Mouse (Mus musculus): ENCODE measurements around the gene Ltbp4. TPM values are rescaled to one million over a fixed set of nuclear protein-coding genes. Genes with fewer than 3 reads are reported as not detected.

Gene Ltbp4
- polyA plus RNA-seq, 1 experiment from 2014 or later = 40.7 TPM

DNA sequence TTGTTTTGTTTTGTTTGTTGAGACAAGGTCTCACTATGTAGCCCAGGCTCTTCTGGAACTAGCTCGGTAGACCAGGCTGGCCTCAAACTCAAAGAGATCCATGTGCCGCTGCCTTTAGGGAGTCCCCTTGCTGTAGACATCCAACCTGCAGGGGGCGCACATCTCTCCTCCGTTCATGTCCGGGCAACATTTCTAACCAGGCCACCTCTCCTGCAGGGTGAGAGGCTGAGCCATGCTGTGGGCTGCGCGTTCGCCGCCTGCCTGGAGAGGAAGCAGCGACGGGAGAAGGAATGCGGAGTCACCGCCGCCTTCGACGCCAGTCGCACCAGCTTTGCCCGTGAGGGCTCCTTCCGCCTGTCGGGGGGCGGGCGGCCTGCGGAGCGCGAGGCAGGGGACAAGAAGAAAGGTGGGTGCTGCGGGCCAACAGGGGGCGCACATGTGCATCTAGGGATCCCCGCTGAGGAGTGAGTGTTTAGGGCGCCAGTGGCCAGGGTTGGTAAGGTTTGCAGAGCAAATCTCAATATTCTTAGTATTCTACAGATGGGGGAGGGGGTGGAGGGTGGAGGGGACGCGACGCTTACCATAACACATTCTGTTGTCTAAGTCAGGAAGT lies 63.6 kb downstream of the Ltbp4 start:
- Histone ChIP-seq H3K36me3 (ENCODE audit: control insufficient read depth, insufficient read depth) (peaks cover 19% of the 10 kb centered on the region), H3K4me2 (replicated peaks; ENCODE audit: low read depth) (peak overlapping the region; percentile 40; the same call in 1 of the 2 replicates), H3K27me3 (replicated peaks; ENCODE audit: control insufficient read depth, insufficient read depth, low read length) (no peaks in the 10 kb centered on the region), H3K9me3 (ENCODE audit: control insufficient read depth) (no peaks in the 10 kb centered on the region), H3K9ac (ENCODE audit: low read depth, low read length) (no peak overlapping the region), H3K4me3 (ENCODE audit: low read depth, low read length) (no peak overlapping the region), H3K4me1 (replicated peaks; ENCODE audit: control insufficient read depth, insufficient read depth, low read length) (no peaks in the 10 kb centered on the region), H3K27ac (ENCODE audit: low read depth, low read length) (no peak overlapping the region)
- no peak for ATAC-seq
- TF ChIP-seq CTCF (IDR thresholded peaks at IDR 0.05; ENCODE audit: low read depth) = peak; percentile 68
- WGBS = 63% methylated on average over 32 of the region's 32 CpGs

DNA sequence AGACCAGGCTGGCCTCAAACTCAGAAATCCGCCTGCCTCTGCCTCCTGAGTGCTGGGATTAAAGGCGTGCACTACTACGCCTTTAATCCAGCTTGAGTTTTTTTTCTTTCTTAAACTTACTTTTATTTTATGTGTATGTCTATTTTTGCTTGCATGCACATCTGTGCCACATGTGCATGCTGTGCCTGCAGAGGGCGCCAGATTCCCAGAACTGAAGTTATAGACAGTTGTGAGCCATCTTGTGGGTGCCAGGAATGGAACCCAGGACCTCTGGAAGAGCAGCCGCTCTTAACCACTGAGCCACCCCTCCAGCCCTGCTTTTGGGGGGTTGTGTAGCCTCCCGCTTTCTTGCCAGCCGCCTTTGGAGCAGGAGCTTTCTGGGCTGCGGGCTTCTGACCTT lies 66.1 kb downstream of the Ltbp4 start:
- H3K9ac ChIP-seq (ENCODE audit: low read depth, low read length) = no peak overlapping the region
- TF ChIP-seq CTCF (IDR thresholded peaks at IDR 0.05; ENCODE audit: low read depth) = peak; percentile 24
- H3K4me1 ChIP-seq (replicated peaks; ENCODE audit: control insufficient read depth, insufficient read depth, low read length) = no peaks in the 10 kb centered on the region
- no peaks in the 10 kb centered on the region for H3K9me3 ChIP-seq (ENCODE audit: control insufficient read depth)
- peaks cover 26% of the 10 kb centered on the region for H3K36me3 ChIP-seq (ENCODE audit: control insufficient read depth, insufficient read depth)
- no peak overlapping the region for H3K4me2 ChIP-seq (replicated peaks; ENCODE audit: low read depth)
- no peak overlapping the region for H3K4me3 ChIP-seq (ENCODE audit: low read depth, low read length)
- WGBS = 92% methylated on average over 8 of the region's 8 CpGs
- no peaks in the 10 kb centered on the region for H3K27me3 ChIP-seq (replicated peaks; ENCODE audit: control insufficient read depth, insufficient read depth, low read length)
- H3K27ac ChIP-seq (ENCODE audit: low read depth, low read length) = no peak overlapping the region
- ATAC-seq = no peak

GRCm38 (mm10) chr7:27266515-27267128 lies 70.9 kb downstream of the Ltbp4 start:
- no peak for TF ChIP-seq CTCF (IDR thresholded peaks at IDR 0.05; ENCODE audit: low read depth)
- no peak overlapping the region for H3K9ac ChIP-seq (ENCODE audit: low read depth, low read length)
- no peaks in the 10 kb centered on the region for H3K27me3 ChIP-seq (replicated peaks; ENCODE audit: control insufficient read depth, insufficient read depth, low read length)
- 81% methylated on average over 20 of the region's 20 CpGs for WGBS
- H3K9me3 ChIP-seq (ENCODE audit: control insufficient read depth) = no peaks in the 10 kb centered on the region
- no peak overlapping the region for H3K4me2 ChIP-seq (replicated peaks; ENCODE audit: low read depth)
- H3K36me3 ChIP-seq (ENCODE audit: control insufficient read depth, insufficient read depth) = peaks cover 46% of the 10 kb centered on the region
- H3K27ac ChIP-seq (ENCODE audit: low read depth, low read length) = no peak overlapping the region
- H3K4me3 ChIP-seq (ENCODE audit: low read depth, low read length) = no peak overlapping the region
- ATAC-seq = no peak
- H3K4me1 ChIP-seq (replicated peaks; ENCODE audit: control insufficient read depth, insufficient read depth, low read length) = no peaks in the 10 kb centered on the region

DNA sequence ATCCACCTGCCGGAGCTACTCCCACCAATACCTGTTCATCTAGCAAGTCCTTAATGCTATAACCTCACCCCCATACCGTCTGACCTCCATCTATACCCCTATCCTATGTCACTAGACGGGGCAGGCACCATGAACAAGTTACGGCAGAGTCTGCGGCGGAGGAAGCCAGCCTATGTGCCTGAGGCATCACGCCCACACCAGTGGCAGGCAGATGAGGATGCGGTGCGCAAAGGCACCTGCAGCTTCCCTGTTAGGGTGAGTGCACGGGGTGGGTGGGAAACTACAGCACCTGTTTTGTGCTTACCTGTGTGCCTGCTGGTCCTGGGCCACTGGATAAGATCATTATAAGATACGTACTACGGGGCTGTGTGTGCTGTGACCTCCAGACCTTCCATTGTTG lies 72.7 kb downstream of the Ltbp4 start:
- peaks cover 40% of the 10 kb centered on the region for H3K36me3 ChIP-seq (ENCODE audit: control insufficient read depth, insufficient read depth)
- no peaks in the 10 kb centered on the region for H3K9me3 ChIP-seq (ENCODE audit: control insufficient read depth)
- no peak overlapping the region for H3K4me3 ChIP-seq (ENCODE audit: low read depth, low read length)
- H3K4me2 ChIP-seq (replicated peaks; ENCODE audit: low read depth) = no peak overlapping the region
- no peak for TF ChIP-seq CTCF (IDR thresholded peaks at IDR 0.05; ENCODE audit: low read depth)
- 91% methylated on average over 12 of the region's 12 CpGs for WGBS
- H3K9ac ChIP-seq (ENCODE audit: low read depth, low read length) = no peak overlapping the region
- H3K27me3 ChIP-seq (replicated peaks; ENCODE audit: control insufficient read depth, insufficient read depth, low read length) = no peaks in the 10 kb centered on the region
- no peak overlapping the region for H3K27ac ChIP-seq (ENCODE audit: low read depth, low read length)
- ATAC-seq = no peak
- H3K4me1 ChIP-seq (replicated peaks; ENCODE audit: control insufficient read depth, insufficient read depth, low read length) = no peaks in the 10 kb centered on the region

DNA sequence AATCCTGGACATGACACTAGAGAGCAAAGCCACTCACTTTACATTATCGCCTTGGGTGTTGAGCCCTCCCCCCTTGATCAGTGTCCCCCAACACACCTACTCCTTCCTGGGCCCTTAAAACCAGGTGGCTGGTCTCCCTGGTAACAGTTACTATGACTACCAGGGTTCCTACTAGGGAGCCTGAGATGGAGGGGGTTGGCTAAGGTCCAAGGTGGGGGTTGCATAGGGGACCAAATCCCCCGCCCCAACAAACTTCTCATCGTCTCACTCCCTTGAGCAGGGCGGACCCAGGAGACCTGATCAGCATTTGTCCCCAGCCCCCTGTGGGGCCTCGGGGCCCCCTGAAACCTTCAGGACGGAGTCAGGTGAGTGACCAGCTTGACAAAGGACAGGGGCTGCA lies 75.6 kb downstream of the Ltbp4 start:
- H3K4me3 ChIP-seq (ENCODE audit: low read depth, low read length) = no peak overlapping the region
- ATAC-seq = no peak
- TF ChIP-seq CTCF (IDR thresholded peaks at IDR 0.05; ENCODE audit: low read depth) = no peak
- no peak overlapping the region for H3K4me2 ChIP-seq (replicated peaks; ENCODE audit: low read depth)
- no peak overlapping the region for H3K27ac ChIP-seq (ENCODE audit: low read depth, low read length)
- no peaks in the 10 kb centered on the region for H3K4me1 ChIP-seq (replicated peaks; ENCODE audit: control insufficient read depth, insufficient read depth, low read length)
- no peak overlapping the region for H3K9ac ChIP-seq (ENCODE audit: low read depth, low read length)
- WGBS = 73% methylated on average over 6 of the region's 6 CpGs
- no peaks in the 10 kb centered on the region for H3K27me3 ChIP-seq (replicated peaks; ENCODE audit: control insufficient read depth, insufficient read depth, low read length)
- no peaks in the 10 kb centered on the region for H3K9me3 ChIP-seq (ENCODE audit: control insufficient read depth)
- peaks cover 23% of the 10 kb centered on the region; the same call in 1 of the 2 replicates for H3K36me3 ChIP-seq (ENCODE audit: control insufficient read depth, insufficient read depth)

- Histone ChIP-seq H3K27ac (ENCODE audit: low read depth, low read length) (no peak overlapping the region), H3K9me3 (ENCODE audit: control insufficient read depth) (no peaks in the 10 kb centered on the region), H3K4me1 (replicated peaks; ENCODE audit: control insufficient read depth, insufficient read depth, low read length) (no peaks in the 10 kb centered on the region), H3K4me2 (replicated peaks; ENCODE audit: low read depth) (no peak overlapping the region), H3K27me3 (replicated peaks; ENCODE audit: control insufficient read depth, insufficient read depth, low read length) (no peaks in the 10 kb centered on the region), H3K9ac (ENCODE audit: low read depth, low read length) (no peak overlapping the region), H3K36me3 (ENCODE audit: control insufficient read depth, insufficient read depth) (peaks cover 23% of the 10 kb centered on the region; the same call in 1 of the 2 replicates), H3K4me3 (ENCODE audit: low read depth, low read length) (no peak overlapping the region)
- no peak for ATAC-seq
- WGBS = 79% methylated on average over 7 of the region's 7 CpGs
- TF ChIP-seq CTCF (IDR thresholded peaks at IDR 0.05; ENCODE audit: low read depth) = no peak
These were observed 76.6 kb downstream of the Ltbp4 start for GRCm38 (mm10) chr7:27260856-27261255.

All from intestine, postnatal 0 days (tissue).